Mouse (Mus musculus) erythroid progenitor cell, adult 5-6 weeks (primary cell): ENCODE data around the gene Nucb1. TPM values are rescaled to one million over a fixed set of nuclear protein-coding genes. Genes with fewer than 3 reads are reported as not detected.
"Not testable (repeated sequence)": the region's sequence is repeated elsewhere in the genome, so short reads cannot be mapped to it uniquely, and the experiment has no call there.

Experiments used
- ATAC-seq: replicated peaks from 2 replicates; pipeline ENCODE4 v1.8.0; 2016; ENCODE audit warnings: moderate number of reproducible peaks, mild to moderate bottlenecking, moderate TSS enrichment, inconsistent platforms; ENCODE audit not compliant: poor library complexity, low FRiP score, severe bottlenecking
- total RNA-seq, 2 experiments: library from RNA; stranded (forward) in 1 of 2; stranded (reverse) in 1 of 2; fragments of 150-400 nt in 1 of 2; fragments of 186-747, 209-891 nt in 1 of 2; gene quantifications; 2 replicates each; pipeline versions ENCODE4 v1.2.3 to v1.2.4; 2015 to 2017; ENCODE audit warnings: low replicate concordance in 2 of 2

Gene Nucb1
- total RNA-seq, 2 experiments from 2014 or later: 168 to 789 TPM

GRCm38 (mm10) chr7:45492225-45492844, 17.9 kb downstream of the Nucb1 start:
- ATAC-seq: no peak

GRCm38 (mm10) chr7:45491264-45491663, 18.9 kb downstream of the Nucb1 start:
- ATAC-seq: no peak

- ATAC-seq: no peak
These were observed 19.4 kb downstream of the Nucb1 start for GRCm38 (mm10) chr7:45490822-45491221.

- no peak for ATAC-seq
These were observed 20.6 kb downstream of the Nucb1 start for GRCm38 (mm10) chr7:45489578-45489977.

- peak; percentile 72 for ATAC-seq
These were observed 21.7 kb downstream of the Nucb1 start, which contains the start of gene Dhdh for GRCm38 (mm10) chr7:45488293-45489204. Gene Dhdh (minus strand): TSS chr7:45488805.

DNA sequence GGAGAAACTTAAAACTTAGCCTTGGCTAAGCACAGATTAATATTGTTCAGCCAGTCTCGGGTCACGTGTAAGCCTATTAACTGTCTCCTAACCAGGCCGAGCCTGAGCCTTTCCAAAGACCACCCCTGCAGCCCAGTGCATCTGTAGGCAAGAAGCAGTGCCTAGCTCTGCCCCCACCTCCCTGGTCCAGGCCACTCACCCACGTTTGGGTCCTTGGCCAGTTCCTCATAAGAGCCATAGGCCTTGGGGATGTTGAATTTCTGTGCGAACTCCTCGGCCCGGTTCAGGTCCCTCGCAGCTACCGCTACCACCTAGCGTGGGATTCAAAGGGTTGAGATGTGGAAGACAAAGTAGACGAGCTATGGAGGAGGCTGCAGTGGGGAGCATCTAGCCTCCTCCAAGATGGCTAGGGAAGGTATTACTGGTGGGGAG, 22.3 kb downstream of the Nucb1 start:
- ATAC-seq: no peak

GRCm38 (mm10) chr7:45486761-45487415, 23.3 kb downstream of the Nucb1 start, which contains the start of gene Gm45808:
Gene Gm45808 (minus strand): TSS chr7:45486811.
- no peak for ATAC-seq

DNA sequence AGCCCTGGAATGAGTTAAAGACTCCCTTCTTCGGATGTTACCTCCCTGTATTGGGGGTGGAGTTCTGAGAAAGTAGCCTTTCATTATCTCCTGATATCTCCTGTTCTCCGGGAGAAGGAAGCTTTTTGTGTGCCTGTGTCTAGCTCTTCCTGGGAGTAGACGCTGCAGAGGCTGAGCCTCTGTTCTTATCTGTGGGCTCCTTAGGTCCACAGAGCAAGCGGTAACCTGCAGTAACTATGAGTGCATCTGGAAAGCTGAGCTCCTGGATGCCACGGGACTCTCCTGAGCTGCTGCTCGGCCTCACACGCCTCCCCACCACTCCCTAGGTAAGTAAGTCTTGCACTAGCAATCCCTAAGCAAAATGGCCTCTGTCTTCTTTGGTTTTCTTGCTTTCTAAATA, 24.0 kb downstream of the Nucb1 start:
- ATAC-seq: no peak

- not testable (repeated sequence) for ATAC-seq
These were observed 25.2 kb downstream of the Nucb1 start for GRCm38 (mm10) chr7:45484985-45485384.

DNA sequence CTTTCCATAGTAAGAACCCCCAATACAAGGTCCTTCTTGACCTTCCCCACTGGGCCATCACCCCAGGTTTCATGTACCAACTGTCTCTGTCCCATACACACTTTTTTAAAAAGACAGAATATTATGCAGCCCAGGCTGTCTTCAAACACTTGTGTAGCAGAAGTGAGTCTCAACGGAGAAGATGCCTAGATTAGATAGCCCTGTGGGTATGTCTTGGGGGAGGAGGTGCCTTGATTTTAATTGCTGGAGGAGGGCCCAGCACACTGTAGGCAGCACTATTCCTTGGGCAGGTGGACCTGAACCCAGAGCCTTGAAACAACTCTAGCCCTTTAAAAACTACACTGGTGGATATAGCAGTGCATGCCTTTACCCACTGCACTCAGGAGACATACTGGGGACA, 28.0 kb downstream of the Nucb1 start:
- no peak for ATAC-seq

DNA sequence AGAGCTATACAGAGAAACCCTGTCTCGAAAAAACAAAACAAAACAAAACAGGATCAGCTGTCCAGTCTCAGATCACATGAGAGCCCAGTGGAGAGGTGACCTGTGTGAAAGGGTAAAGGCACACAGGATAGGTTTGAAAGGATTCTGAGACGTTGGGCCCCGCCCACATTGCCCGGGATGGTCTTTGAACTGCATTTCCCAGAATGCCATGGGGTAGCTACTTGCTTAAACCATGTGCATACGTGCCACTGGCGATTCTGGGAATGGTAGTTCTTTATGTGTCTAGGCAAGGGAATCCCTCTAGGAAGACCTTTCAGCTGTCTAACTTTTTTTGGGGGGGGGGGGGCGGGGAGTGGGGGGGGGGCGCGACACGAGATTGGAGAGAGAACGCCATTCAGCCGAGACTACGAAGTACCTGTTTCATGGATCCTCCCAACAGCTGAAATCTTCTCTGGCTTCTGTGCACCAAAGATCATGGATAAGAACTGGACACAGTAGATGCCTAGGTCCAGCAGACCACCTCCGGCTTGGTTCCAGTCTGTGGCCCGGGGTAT, 28.8 kb downstream of the Nucb1 start, which contains the start of gene Tulp2:
Gene Tulp2 (plus strand): TSS at position 504 of the 554 bp plus-strand sequence.
- peak; percentile 90 for ATAC-seq

DNA sequence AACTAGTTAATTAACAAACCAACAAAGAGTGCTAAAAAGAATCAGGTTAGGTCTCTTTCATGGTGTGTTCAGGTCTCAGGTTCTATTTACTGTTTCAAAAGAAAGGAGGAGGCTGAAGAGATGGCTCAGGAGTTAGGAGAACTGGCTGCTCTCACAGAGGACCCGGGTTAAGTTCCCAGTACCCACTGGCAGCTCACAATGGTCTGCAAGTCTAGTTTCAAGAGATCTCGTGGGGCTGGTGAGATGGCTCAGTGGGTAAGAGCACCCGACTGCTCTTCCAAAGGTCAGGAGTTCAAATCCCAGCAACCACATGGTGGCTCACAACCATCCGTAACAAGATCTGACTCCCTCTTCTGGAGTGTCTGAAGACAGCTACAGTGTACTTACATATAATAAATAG, 29.9 kb downstream of the Nucb1 start:
- ATAC-seq: not testable (repeated sequence)

DNA sequence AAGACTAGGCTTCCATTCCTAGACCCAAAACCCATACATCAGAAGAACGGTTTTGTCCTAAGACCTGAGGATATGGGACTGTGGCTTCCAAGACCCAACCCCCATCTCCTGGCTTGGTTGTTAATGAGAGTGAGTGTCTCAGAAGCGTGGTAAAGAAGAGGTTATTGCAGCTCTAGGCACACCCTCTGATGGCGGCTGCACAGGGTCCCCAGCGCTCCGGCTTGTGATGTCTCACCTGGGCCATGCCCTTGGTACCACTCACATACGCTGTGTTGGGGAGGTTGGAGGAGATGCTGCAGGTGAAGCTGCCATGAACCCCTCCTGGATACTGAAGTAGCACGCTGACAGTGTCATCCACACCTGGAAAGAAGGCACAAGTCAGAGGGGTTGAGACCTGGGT, 31.4 kb downstream of the Nucb1 start:
- no peak for ATAC-seq

DNA sequence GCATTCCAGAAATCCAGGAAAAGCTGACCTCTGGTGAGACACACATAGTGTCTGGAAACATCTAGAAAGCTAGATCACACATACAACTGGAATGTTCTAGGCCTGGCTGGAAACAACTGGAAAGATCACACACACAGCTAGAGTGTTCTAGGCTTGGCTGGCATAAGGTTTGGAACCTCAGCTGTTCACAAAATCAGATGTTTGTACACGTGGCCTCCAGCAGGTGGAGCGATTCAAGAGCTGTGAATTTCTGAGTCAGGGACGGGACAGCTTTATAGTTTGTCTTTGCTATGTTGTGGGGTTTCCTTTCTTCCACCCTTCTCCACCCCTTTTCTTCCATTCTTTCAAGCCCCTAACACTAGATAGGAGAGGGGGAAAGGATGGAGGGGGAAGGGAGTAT, 33.2 kb downstream of the Nucb1 start:
- ATAC-seq: peak; percentile 84

- no peak for ATAC-seq
These were observed 33.8 kb downstream of the Nucb1 start for GRCm38 (mm10) chr7:45476453-45476852.

- no peak for ATAC-seq
These were observed 34.8 kb downstream of the Nucb1 start for GRCm38 (mm10) chr7:45475291-45475969.

GRCm38 (mm10) chr7:45470869-45471268, 39.3 kb downstream of the Nucb1 start:
- peak; percentile 72 for ATAC-seq

DNA sequence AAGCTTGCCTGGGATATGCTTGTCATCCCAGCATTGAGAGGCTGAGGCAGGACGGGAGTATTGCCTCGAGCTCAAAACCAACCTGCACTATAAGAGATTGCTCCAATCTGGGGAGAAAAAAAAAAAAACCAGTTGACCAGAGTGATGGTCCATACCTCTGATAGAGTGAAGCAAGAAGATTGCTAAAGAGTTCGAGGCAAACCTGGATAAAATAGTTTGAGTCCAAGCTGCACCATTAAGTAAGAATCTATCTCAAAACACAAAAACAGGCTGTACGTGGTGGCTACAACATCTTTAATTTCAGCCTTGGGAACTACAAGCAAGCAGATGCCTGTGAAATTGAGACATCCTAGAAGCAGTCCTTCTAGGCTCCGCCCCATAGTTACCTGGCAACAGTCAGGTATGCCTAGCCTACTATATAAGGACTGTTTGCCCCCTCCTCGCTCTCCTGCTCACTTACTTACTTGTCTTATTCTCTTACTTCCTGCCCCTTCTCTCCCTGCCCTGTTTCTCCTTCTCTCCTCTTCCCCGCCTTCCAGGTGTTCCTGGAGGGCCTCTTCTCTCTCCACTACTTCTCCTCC, 43.0 kb downstream of the Nucb1 start:
- peak; percentile 37 for ATAC-seq
